Mouse (Mus musculus) heart, adult 10 weeks (tissue): ENCODE results near the gene Zfand5. TPM values are rescaled to one million over a fixed set of nuclear protein-coding genes. Genes with fewer than 3 reads are reported as not detected.

ENCODE experiments used
- polyA plus RNA-seq: library from polyadenylated mRNA; stranded (reverse); fragments of 350-450 nt; fragmentation: Illumina TruSeq; extraction: RNeasy Lipid Tissue Mini Kit (QIAGEN cat#74804); gene quantifications from one replicate; pipeline ENCODE4 v1.2.3, GENCODE M21; 2014; ENCODE audit warnings: low read depth, low replicate concordance

Zfand5 gene
- polyA plus RNA-seq = 126 TPM

GRCm38 (mm10) chr19:21271741-21272654 lies at the start of gene Zfand5:
TSS of gene Zfand5 (plus strand) at chr19:21272278.

Other genes with a start within 250 kb of the Zfand5 start
- 7.6 TPM for gene Gda, start 201.2 kb downstream of the Zfand5 start, polyA plus RNA-seq